Mouse (Mus musculus): ENCODE data around the gene Sept9. TPM values are rescaled to one million over a fixed set of nuclear protein-coding genes. Genes with fewer than 3 reads are reported as not detected.
A peak's percentile ranks its signal among the peaks of the same experiment; 100 is the strongest.

Sept9 gene
- polyA plus RNA-seq, 1 experiment: 253 TPM

DNA sequence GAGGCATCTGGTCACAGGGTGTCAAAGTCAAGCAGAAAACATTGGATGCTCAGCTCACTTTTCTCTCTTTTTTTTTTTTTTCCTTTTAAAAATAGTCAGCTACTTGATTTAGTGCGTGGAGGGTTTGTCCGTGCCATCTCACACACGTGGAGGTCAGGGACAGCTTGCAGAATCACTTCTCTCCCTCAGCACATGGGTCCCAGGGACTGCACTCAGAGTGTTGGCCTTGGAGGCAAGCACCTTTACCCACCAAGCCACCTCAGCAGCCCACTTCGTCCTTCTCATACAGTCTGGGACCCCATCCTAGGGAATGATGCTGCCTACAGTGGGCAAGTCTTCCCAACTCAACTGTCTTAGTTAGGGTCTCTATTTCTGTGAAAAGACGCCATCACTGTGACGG, 57.4 kb downstream of the Sept9 start:
- Histone ChIP-seq H3K36me3 (ENCODE audit: control insufficient read depth, insufficient read depth) (no peaks in the 10 kb centered on the region), H3ac (ENCODE audit: control insufficient read depth, insufficient read length) (no peak overlapping the region), H3K4me2 (ENCODE audit: low read depth) (peak overlapping the region; percentile 56), H3K79me2 (ENCODE audit: control insufficient read depth, insufficient read depth) (peaks cover 64% of the 10 kb centered on the region), H3K4me3 (no peak overlapping the region), H3K27me3 (ENCODE audit: control insufficient read depth, insufficient read depth, insufficient read length) (no peaks in the 10 kb centered on the region)
- no peak for TF ChIP-seq POLR2AphosphoS2 (IDR thresholded peaks at IDR 0.05; ENCODE audit: insufficient read length, low read depth)
- TF ChIP-seq MYOD1 (IDR thresholded peaks at IDR 0.05; ENCODE audit: control insufficient read depth in 1 of 3, insufficient read length in 2 of 3, low read depth in 2 of 3): no peak
- TF ChIP-seq REST (IDR thresholded peaks at IDR 0.05; ENCODE audit: insufficient read depth, insufficient read length): no peak
- TF ChIP-seq MAX (IDR thresholded peaks at IDR 0.05; ENCODE audit: low read depth): no peak
- TF ChIP-seq SRF (IDR thresholded peaks at IDR 0.05; ENCODE audit: control insufficient read depth, insufficient read length, low read depth): no peak
- TF ChIP-seq CEBPB (IDR thresholded peaks at IDR 0.05; ENCODE audit: insufficient read depth, poor library complexity, severe bottlenecking): no peak
- no peak for TF ChIP-seq USF1 (IDR thresholded peaks at IDR 0.05; ENCODE audit: low read depth)
- no peak for TF ChIP-seq MYOG (IDR thresholded peaks at IDR 0.05; ENCODE audit: control insufficient read depth in 1 of 3, insufficient read depth in 1 of 3, insufficient read length in 2 of 3, low read depth in 2 of 3)
- TF ChIP-seq POLR2A (IDR thresholded peaks at IDR 0.05; ENCODE audit: insufficient read length, low read depth): no peak
- TF ChIP-seq TCF3 (IDR thresholded peaks at IDR 0.05; ENCODE audit: insufficient read length, low read depth): no peak

DNA sequence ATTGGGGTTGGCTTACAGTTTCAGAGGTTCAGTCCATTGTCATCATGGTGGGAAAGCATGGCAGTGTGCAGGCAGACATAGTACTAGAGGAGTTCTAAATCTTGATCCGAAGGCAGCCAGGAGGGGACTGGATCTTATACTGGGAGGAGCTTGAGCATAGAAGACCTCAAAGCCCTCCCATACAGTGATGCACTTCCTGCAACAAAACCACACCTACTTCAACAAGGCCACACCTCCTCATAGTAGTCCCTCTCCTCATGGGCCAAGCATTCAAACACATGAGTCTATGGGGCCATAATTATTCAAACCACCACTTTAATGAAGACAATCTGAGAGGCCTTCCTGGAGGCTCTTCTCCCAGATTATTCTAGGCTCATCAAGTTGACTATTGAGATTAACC, 57.8 kb downstream of the Sept9 start:
- TF ChIP-seq TCF12 (IDR thresholded peaks at IDR 0.05; ENCODE audit: insufficient read depth, poor library complexity, severe bottlenecking): no peak
- TF ChIP-seq USF1 (IDR thresholded peaks at IDR 0.05; ENCODE audit: low read depth): no peak
- TF ChIP-seq TCF3 (IDR thresholded peaks at IDR 0.05; ENCODE audit: insufficient read length, low read depth): no peak
- TF ChIP-seq SRF (IDR thresholded peaks at IDR 0.05; ENCODE audit: control insufficient read depth, insufficient read length, low read depth): no peak
- TF ChIP-seq POLR2AphosphoS2 (IDR thresholded peaks at IDR 0.05; ENCODE audit: insufficient read length, low read depth): no peak
- TF ChIP-seq CEBPB (IDR thresholded peaks at IDR 0.05; ENCODE audit: insufficient read depth, poor library complexity, severe bottlenecking): no peak
- TF ChIP-seq REST (IDR thresholded peaks at IDR 0.05; ENCODE audit: insufficient read depth, insufficient read length): no peak
- TF ChIP-seq E2F4 (IDR thresholded peaks at IDR 0.05; ENCODE audit: insufficient read depth): no peak
- no peak for TF ChIP-seq MAX (IDR thresholded peaks at IDR 0.05; ENCODE audit: low read depth)
- TF ChIP-seq POLR2A (IDR thresholded peaks at IDR 0.05; ENCODE audit: insufficient read length, low read depth): no peak
- no peak for TF ChIP-seq MYOD1 (IDR thresholded peaks at IDR 0.05; ENCODE audit: control insufficient read depth in 1 of 3, insufficient read length in 2 of 3, low read depth in 2 of 3)
- TF ChIP-seq MYOG (IDR thresholded peaks at IDR 0.05; ENCODE audit: control insufficient read depth in 1 of 3, insufficient read depth in 1 of 3, insufficient read length in 2 of 3, low read depth in 2 of 3): no peak
- Histone ChIP-seq H3K27me3 (ENCODE audit: control insufficient read depth, insufficient read depth, insufficient read length) (no peaks in the 10 kb centered on the region), H3ac (ENCODE audit: control insufficient read depth, insufficient read length) (no peak overlapping the region), H3K79me2 (ENCODE audit: control insufficient read depth, insufficient read depth) (peaks cover 65% of the 10 kb centered on the region), H3K4me3 (no peak overlapping the region), H3K4me2 (ENCODE audit: low read depth) (no peak overlapping the region), H3K36me3 (ENCODE audit: control insufficient read depth, insufficient read depth) (no peaks in the 10 kb centered on the region)

DNA sequence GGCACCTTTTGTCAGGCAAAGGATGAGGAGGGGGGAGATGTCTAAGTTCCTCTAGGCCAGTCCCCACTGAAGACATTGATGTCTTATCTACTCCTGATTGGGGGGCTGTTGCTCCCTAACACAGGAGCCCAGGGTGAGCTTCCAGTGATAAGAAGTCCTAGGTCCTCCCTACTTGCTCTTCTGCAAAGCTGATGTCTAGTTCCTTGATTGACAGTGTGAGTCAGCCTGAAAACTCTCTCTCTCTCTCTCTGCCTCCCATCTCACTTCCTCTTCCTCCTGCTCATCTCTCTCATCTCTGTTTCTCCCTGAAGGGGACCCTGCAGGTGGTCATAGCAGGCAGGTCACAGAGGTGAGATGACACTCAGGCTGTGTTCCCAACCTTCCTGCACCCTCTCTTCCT, 58.4 kb downstream of the Sept9 start:
- TF ChIP-seq E2F4 (IDR thresholded peaks at IDR 0.05; ENCODE audit: insufficient read depth): no peak
- no peak for TF ChIP-seq MAX (IDR thresholded peaks at IDR 0.05; ENCODE audit: low read depth)
- TF ChIP-seq MYOG (IDR thresholded peaks at IDR 0.05; ENCODE audit: control insufficient read depth in 1 of 3, insufficient read depth in 1 of 3, insufficient read length in 2 of 3, low read depth in 2 of 3): no peak
- TF ChIP-seq POLR2A (IDR thresholded peaks at IDR 0.05; ENCODE audit: insufficient read length, low read depth): no peak
- TF ChIP-seq USF1 (IDR thresholded peaks at IDR 0.05; ENCODE audit: low read depth): no peak
- TF ChIP-seq SRF (IDR thresholded peaks at IDR 0.05; ENCODE audit: control insufficient read depth, insufficient read length, low read depth): no peak
- no peak for TF ChIP-seq TCF12 (IDR thresholded peaks at IDR 0.05; ENCODE audit: insufficient read depth, poor library complexity, severe bottlenecking)
- no peak for TF ChIP-seq POLR2AphosphoS2 (IDR thresholded peaks at IDR 0.05; ENCODE audit: insufficient read length, low read depth)
- TF ChIP-seq TCF3 (IDR thresholded peaks at IDR 0.05; ENCODE audit: insufficient read length, low read depth): no peak
- peaks cover 65% of the 10 kb centered on the region for H3K79me2 ChIP-seq (ENCODE audit: control insufficient read depth, insufficient read depth)
- H3K36me3 ChIP-seq (ENCODE audit: control insufficient read depth, insufficient read depth): no peaks in the 10 kb centered on the region
- H3ac ChIP-seq (ENCODE audit: control insufficient read depth, insufficient read length): no peak overlapping the region
- H3K4me2 ChIP-seq (ENCODE audit: low read depth): peak overlapping the region; percentile 61
- no peak overlapping the region for H3K4me3 ChIP-seq
- H3K27me3 ChIP-seq (ENCODE audit: control insufficient read depth, insufficient read depth, insufficient read length): no peaks in the 10 kb centered on the region

DNA sequence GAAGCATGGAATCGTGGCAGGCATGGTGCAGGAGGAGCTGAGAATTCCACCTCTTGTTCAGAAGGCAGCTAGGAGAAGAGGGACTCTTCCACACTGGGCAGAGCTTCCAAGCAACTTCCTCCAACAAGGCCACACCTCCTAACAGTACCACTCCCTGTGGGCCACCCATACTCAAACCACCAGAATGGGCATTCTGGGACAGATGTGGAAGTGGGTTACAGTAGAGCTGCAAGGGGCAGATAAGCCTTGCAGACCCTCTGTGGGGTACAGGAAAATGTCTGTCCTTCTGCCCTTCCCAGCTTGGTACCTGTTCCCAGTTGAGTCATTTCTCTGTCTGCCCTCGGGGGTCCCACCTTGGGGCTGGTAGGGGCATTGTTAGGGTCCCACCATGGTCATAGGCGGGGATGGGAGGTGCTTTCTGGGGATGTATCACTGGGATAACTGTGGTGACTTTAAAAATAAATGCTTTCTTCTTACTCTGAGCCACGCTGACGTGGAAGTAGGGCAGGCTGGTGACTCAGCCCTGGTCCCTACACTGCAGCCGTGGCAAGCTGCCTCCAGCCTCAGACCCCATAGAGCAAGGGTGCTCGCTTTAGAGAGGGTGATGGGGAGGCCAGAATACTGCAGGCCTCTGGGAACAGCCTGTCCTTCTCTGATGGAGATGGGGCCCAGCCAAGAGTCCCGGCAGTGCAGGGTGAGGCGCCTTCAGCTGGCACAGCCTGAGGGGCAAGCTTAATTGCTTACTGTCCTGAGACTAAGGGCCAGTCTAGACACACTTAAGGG, 59.9 kb downstream of the Sept9 start:
- H3K4me3 ChIP-seq: no peak overlapping the region
- TF ChIP-seq POLR2AphosphoS2 (IDR thresholded peaks at IDR 0.05; ENCODE audit: insufficient read length, low read depth) (peak; percentile 31), MYOD1 (IDR thresholded peaks at IDR 0.05; ENCODE audit: control insufficient read depth in 1 of 3, insufficient read length in 2 of 3, low read depth in 2 of 3) (peak in 1 of 3 experiments; percentile 22), MYOG (IDR thresholded peaks at IDR 0.05; ENCODE audit: control insufficient read depth in 1 of 3, insufficient read depth in 1 of 3, insufficient read length in 2 of 3, low read depth in 2 of 3) (peak in 1 of 3 experiments; percentile 35), E2F4 (IDR thresholded peaks at IDR 0.05; ENCODE audit: insufficient read depth) (no peak), CEBPB (IDR thresholded peaks at IDR 0.05; ENCODE audit: insufficient read depth, poor library complexity, severe bottlenecking) (no peak), POLR2A (IDR thresholded peaks at IDR 0.05; ENCODE audit: insufficient read length, low read depth) (peak; percentile 26)
- peaks cover 63% of the 10 kb centered on the region for H3K79me2 ChIP-seq (ENCODE audit: control insufficient read depth, insufficient read depth)
- H3K27me3 ChIP-seq (ENCODE audit: control insufficient read depth, insufficient read depth, insufficient read length): no peaks in the 10 kb centered on the region
- no peak overlapping the region for H3ac ChIP-seq (ENCODE audit: control insufficient read depth, insufficient read length)
- H3K36me3 ChIP-seq (ENCODE audit: control insufficient read depth, insufficient read depth): no peaks in the 10 kb centered on the region
- peak overlapping the region; percentile 87 for H3K4me2 ChIP-seq (ENCODE audit: low read depth)
